Mouse (Mus musculus) c-Kit-positive CD71-negative TER-119-negative erythroid progenitor cells, embryonic 14.5 days (primary cell): ENCODE measurements around the gene 2010300C02Rik.

ENCODE experiments used
- DNase-seq: peaks from one replicate; pipeline ENCODE4 v3.0.0-alpha.2; 2013; ENCODE audit warnings: low read depth

2010300C02Rik gene

DNA sequence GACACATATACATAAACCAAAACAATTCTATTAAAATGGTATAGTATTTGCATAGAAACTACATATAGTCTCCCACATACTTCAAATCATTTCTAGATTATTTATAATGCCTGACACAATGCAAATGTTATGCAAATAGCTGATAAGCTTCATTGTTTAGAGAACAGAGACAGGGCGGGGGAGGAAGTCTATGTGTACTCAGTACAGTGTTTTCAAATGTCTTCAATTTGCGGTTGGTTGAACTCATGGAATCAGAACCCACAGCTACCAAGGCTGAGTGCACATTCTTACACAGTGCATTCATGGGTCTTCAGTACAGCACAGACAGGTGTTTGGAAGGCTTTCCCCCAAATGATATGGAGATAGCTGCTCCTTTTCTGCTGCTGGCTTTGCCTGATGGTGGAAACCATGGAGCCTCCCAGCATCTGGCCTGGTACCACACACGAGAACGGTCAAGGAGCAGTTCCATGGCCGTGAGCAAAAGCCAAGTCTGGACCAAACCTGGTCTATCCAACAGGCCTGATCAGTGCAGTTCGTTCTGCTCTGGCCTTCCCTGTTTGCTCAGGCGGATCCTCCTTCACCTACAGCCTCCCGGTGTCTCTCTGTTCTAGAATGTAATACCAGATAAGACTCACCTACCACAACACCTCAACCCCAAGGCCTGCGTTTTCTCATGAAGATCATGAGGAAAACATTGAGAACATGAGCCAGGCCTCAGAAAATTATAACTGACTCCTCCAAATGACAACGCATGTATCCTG lies 8.1 kb downstream of the 2010300C02Rik start:
- DNase-seq = no peak

DNA sequence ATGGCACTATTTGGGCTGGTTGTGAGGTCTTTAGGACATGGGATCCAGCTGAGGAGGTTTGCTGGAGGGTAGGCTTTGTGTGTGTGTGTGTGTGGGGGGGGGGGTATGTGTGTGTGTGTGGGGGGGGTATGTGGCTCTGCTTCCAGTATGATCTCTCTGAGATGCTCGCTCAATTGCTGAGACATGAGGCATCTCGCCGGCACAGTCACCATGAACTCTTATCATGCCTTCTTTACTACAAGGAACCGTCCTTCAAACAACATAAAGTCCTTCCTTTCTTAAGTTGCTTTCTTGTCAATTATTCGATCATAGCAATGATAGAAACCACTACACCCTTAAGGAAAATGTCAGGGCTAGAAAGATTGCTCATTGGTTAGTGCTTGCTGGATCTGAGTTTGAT lies 8.8 kb downstream of the 2010300C02Rik start:
- no peak for DNase-seq

DNA sequence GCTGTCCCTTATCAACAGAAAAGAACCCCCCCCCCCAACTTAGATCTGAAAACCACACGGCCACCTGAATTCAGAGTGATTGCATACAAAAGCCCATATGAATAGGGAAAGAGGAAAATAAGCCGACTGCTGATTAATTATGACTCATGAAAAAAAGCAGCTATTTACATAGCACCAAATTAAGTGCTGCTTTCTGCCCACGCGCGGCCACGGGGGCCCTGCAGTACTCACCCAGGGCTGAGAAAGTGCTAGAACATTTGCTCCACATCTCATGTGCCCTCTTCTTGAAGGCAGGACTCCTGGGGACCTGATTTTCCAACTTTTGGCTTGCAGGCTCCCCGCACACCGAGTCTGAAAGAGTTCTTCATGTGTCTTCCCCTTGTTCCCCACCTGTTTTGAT lies 10.1 kb downstream of the 2010300C02Rik start:
- no peak for DNase-seq

DNA sequence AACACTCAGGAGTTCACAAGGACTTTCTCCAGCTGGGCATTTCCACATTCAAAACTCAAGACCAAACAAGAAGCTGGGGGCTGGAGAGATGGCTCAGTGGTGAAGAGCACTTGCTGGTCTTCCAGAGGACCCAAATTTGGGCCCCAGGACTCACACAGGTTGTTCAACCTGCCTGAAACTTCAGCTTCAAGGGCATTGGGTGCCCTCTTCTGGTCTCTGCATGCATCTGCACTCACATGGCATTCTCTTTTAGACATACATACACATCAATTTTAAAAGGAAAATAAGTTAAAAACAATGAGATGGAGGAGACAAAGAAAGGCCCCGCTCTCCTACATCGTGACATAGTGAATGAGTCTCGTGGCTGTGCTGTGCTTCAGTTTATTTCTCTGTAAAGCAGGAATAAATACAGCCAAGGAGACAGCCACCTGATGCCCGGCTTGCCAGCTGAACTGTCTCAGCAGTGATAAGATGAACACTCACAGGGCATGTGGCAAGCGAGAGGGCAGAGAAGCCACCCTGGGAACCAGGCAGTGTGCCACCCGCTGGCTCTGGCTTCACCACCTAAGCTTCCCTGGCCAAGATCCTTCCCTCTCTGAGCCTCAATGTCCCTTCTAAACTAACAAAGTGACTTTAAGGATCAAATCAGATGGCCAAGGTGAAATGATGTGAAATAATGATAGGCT lies 11.5 kb downstream of the 2010300C02Rik start:
- no peak for DNase-seq

DNA sequence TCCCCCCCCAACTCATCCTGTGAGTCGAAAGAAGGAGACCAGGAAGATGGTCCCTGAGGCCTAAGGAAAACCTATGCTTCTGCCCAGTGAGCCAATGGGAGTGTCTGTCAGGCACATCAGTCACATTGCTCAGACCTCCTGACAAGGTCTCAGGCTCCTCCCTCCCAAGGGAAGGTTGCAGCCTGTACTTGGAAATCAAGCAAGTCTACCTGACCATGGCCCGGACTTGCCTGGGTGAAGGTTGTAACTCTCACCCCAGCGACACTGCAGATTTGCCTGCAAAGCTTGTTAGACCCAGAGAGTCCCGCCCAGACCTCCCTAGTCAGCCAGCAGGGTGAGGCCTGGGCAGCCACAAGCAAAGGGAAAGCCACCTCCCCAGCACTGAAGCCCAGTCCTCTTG lies 17.6 kb downstream of the 2010300C02Rik start:
- DNase-seq = no peak

DNA sequence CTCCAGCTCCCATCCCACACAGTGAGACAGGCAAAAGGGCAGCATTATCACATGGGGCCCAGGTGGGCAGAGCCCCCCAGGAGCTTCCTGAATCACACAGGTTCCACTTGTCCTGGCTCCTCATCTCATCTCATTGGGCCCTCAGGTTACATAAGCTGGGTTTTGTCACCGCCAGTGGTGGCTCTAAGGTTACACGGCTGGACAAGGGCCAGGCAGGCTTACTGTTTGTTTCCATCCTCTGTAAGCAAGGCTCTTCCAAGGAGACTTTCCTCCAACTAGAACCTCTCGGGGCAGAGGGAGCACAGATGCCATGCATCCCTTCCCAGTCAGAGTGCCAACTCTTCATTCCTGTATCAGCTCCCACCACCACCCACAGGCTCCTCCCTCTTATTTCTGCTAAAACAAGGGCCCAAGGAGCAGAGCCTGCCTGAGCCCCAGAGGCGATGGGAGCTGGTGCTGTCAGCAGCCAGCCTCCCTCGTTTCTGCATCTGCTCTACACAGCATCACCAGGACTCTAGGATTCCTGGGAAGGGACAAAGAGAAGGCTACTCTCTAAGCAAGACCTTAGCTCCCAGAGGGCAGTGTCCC lies 20.9 kb downstream of the 2010300C02Rik start:
- DNase-seq = no peak

DNA sequence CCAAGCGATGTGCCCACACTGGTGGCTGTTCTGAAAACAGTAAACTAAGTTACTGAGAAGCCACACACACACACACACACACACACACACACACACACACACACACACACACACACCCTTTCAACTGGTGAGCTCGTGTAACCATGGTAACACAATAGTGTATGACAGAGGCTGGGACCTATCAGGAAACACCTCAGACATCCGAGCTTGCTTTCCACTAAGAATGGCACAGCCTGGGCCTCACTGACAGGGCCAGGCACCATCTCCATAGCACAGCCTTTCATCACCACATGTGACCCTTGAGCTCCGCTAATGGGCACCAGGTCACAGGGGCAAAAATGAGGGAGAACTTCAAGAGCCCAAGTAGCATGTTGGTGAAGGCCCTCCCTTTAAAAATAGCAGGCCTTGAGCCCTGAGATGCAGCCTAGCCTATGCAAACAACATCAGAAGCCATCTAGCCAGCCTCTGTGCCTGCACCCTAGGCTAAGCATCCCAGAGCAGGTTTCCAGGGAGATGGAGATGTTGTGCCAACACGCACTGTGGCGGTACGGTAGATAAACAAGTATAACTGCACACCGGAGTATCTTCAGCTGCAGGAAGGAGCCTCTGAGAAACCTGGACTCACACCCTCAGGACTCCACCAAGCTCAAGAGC lies 21.6 kb downstream of the 2010300C02Rik start:
- DNase-seq = no peak

DNA sequence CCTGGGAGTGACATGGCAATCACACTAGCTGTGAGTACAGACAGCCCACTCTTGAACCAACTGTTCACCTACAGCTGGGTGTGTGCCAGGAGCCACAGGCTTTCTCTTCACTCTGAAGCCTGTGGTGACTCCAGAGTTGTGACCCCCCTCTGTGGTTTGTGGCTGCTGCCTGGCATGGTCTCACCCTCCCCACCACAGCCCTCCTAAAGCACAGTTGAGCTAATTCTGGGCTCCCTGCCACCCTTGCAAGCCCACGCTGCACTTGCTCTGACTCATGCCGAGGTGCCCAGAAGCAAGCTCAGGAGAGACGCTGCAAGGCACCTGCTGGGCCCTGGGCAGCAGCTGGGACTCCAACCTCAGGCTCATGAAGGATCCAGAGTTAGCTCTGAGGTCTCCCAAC lies 23.0 kb downstream of the 2010300C02Rik start:
- no peak for DNase-seq

DNA sequence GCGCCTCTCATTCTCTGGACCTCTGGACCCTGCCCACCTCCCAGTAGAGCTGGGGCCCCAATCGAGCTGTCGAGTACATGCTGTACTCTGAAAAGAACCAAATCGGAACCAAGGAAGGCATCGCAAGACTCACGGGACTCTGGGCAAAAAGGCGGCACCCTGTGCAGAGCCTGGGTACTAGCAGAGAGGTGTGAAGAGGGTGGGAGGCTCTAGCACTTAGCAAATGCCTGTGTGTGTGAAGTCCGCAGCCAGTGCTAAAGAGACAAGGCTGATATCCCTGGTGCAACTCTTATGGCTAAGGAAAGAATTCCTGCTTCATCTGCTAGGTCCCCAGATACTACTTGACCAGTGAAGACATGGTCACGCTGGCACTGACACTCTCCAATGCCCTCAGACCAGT lies 24.2 kb downstream of the 2010300C02Rik start:
- no peak for DNase-seq

DNA sequence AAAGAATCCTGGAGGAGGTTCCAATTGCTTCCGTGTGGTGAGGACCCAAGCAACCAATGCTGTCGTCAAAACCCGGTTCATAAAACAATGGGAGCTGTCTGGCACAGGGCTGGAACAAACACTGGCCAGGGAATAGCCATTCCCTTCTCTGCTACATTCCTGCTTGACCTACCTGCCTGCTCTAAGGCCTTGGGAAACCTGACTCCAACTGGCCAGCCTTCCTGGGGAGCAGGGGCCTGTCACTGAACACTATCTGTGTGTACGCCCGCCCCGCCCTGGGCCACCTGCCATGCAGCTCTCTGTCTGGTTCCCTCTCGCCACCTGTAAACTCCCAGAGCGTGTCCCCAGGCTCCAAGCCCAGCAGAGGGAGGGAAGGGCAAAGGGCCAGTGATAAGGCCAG lies 25.5 kb downstream of the 2010300C02Rik start:
- DNase-seq = no peak

DNA sequence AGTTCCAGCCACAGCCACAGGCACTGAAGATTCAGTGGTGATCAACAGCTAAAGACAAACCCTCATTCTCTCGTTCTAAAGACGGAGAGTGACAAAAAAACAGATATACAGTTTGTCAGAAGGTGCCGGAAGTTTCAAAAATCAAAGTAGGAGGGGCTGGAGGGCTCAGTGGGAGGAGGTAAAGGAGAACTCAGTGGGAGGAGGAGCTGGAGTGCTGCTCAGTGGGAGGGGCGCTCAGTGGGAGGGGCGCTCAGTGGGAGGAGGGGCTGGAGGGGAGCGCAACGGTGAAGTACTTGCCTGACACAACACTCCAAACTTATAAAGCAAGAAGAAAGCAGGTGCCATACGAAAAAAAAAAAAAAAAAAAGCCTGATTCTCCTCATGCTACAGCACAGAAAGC lies 28.7 kb downstream of the 2010300C02Rik start:
- DNase-seq = peak; percentile 12

DNA sequence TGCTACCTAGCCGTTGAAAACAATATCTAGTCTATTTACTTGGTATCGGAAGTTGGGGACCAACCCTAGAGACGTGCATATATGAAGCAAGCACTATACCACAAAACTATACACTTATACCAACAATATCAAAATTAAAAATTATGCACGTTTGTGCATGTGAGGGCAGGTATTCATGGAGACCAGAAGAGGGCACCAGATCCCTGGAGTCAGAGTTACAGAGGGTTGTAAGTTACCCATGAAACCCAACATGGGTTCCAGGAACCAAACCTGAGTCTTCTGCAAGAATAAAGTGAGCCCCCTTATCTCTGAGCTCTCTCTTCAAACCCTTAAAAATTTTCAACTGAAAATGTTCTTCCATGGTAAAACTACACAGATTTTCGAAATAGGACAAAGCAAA lies 29.2 kb downstream of the 2010300C02Rik start:
- peak; percentile 16 for DNase-seq

DNA sequence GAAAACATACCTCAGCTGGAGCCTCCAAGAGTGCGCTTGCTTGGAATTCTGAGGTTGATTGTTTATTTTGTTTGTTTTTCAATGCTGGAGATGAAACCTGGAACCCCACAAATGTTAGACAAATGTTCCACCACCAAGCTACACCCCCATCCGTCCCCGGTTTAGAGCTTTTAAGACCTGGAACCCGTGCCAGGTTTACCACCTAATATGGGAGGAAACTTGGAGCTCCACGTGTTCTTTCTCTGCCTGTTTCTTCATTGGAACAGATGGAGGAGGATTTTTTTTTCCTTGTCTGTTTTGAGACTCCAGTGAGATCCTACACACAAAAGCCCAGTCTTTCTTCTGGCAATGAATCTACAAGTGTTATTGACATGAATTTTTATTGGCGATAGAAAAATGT lies 30.2 kb downstream of the 2010300C02Rik start:
- DNase-seq = no peak

DNA sequence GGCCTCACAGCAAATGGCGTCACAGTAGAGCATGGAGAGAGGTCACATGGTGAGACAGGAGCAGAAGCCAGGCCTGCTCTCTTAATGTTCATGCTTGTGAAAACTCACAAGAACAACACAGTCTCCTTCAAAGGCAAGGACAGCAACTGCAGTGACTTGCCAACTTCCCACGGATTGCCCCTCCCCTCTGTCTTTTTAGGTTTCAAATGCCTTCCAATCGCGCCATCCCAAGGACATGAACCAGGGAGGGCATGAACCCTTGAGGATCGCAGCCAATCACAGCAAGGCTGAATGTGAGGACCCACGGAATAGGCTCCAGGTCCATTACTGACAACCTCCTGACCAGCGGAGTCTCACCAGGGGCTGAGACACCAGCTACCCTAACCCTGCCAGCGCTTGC lies 31.5 kb downstream of the 2010300C02Rik start:
- no peak for DNase-seq

DNA sequence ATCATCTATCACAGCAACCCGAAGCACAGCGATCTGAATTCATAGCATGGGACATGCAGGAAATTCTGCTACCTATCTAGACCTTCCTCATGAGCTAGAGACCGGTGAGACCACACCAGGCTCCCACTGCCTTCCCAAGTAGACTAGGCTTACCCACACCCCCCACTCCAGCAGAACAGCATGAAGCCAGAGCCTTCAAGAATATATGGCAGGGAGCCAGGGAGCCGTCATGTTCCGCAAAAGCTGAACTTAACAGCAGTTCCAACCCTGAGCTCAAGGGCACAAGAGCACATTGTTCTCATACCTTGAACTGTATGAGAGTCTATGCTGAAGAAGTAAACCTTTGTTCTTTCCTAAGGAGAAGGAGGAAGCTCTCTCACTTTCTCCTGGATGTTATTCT lies 32.4 kb downstream of the 2010300C02Rik start:
- DNase-seq = no peak

DNA sequence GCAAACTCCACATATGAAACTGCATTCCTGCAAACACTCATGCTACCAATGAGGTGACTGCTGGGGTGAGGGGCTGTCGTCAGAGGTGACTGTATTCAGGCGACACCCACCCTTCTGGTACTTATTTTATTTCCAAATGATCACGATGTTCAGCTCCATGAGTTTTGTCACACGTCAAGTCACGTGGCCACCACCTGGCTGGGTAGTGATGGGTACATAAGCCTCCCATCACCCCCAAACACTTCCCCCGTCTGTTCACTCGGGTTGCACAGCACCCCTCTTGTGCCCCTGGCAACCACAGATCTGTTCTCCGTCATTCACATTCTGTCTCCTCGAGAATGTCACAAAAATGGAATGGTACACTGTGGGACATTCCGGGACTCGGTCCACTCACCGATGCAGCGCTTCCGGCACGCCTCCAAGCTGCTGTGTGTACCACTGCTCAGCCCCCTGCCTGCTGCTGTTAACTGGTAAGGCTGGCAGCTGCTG lies 32.9 kb downstream of the 2010300C02Rik start:
- DNase-seq = no peak

DNA sequence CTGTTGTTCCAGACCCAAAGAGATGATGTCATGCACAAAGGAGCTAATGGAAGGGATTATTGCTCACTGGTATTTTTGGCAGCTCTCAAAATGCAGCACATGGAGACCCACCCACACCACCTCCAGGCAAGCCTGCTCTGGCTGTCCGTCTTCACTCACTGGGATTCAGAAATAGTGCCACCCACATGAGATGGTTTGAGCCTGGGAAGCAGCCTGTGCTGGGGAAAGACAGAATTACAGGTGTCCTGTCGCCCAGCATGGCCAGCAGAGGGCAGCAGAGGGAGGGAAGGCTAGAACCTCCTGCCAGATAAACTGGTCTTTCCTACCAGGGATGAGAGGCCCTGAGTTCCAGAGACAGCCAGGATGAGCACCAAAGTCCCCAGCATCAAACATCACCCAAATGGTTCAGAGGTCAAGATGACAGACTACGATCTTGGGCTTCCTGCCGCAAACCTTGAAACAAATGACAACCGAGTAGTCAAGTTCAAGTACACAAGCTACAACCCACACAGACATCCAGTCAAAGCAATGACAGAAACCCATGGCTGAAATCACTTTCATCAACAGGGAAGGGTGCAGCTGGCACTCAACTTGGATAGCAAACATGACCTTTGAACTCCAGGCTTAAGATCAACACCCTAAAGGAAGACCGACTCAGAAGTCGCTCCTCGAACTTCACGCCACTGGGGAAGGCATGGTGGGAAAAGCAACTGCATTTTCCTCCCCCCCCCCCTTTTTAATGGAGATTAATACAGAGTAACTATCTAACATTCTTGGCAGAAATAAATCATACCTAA lies 41.4 kb downstream of the 2010300C02Rik start:
- peak; percentile 53 for DNase-seq

DNA sequence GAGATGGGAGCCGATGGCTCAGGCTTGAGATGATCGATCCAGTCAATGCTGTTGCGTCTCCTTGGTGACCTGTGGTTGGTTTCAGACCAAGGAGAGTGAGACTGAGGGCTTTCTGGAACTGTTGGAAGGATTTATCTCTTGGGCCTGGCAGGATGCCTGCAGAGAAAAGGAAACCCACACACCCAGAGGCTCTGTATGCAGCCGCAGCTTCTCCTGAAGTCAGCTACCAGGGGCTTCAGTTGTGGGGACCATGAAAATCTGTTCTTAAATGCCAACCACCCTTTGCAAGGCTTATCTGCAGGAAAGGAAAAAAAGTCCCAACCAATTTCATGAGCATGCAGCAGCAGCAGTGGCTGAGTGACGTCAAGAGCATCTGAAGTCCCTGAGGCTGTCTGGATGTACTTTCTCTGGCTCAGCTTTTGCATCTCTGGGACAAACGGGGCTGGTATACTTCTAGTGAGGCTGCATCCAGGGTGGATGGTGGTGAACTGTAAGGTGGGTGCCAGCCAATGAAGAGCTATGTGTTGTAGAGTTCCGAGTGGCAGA lies 42.8 kb downstream of the 2010300C02Rik start:
- no peak for DNase-seq

DNA sequence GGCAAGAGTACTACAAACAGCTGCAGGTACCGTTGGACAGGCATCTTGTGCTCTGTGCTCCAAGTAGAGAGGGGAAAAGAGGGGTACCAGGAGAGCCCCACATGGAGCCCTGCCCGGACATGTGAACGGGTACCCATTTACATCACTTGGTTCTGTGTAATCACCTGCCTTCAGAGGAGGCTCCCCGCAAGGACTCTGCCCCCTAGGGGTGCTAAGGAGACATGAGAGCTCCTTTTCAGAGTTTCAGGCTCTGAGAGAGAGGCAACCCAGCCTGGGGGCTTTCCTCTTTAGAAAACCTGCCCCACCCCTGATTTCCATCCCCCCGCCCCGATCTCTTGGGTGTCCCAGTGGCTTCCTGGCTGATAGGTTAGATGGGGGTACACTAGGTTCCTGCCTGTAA lies 44.4 kb downstream of the 2010300C02Rik start:
- no peak for DNase-seq

DNA sequence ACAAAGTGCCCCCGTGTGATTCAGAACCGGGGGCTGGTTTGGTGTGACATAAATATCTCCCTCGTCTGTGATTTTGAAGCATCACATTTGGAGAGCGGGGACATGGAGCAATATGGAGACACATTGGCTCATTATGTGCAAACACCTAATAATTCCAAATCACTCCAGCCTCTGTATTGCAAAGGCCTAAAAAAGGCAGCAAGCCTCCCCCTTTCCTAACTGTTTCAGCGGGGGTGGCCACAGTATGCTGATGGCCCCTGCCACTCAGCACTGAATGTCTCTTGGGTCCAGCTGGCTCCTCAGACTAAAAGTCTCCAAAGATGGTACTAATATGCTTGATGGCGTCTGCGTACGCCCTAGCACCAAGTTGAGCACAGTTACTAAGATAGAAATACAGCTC lies 45.6 kb downstream of the 2010300C02Rik start:
- DNase-seq = no peak

DNA sequence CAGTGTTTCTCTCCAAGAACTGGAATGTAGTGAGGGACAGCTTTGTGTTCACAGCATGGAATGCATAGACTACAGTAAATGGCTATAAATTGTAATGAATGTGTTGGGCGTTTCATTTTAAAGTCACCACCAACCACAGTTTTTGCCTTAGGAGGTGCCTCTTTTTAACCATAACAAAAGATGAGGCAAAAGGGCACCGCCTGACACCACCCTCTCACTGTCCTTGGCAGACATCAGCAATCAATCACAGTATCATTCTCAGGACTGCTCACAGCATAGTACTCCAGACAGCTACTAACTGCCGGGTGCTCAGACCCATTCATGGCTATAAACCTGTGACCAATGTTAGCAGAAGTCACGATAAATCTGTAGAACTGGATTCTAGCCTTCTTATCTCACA lies 48.6 kb downstream of the 2010300C02Rik start:
- no peak for DNase-seq

DNA sequence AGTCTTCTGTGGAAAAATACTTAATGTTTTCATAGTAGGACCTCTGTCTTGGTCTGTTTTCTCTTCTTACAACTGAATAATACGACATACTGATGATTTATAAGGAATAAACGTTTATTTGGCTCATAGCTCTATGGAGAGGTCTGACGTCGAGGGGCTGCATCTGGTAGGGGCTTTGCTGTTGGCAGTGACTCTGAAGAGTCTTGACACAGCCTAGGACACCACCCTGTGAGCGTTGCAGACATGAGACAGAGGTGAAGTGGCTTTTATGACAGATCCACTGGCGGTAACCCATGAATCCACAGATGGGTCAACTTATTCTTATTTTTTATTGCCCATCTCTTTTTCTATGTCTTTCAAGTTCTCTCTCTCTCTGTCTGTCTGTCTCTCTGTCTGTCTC lies 52.5 kb downstream of the 2010300C02Rik start:
- no peak for DNase-seq
